Mouse (Mus musculus): ENCODE results near the gene Fam162a.

DNA sequence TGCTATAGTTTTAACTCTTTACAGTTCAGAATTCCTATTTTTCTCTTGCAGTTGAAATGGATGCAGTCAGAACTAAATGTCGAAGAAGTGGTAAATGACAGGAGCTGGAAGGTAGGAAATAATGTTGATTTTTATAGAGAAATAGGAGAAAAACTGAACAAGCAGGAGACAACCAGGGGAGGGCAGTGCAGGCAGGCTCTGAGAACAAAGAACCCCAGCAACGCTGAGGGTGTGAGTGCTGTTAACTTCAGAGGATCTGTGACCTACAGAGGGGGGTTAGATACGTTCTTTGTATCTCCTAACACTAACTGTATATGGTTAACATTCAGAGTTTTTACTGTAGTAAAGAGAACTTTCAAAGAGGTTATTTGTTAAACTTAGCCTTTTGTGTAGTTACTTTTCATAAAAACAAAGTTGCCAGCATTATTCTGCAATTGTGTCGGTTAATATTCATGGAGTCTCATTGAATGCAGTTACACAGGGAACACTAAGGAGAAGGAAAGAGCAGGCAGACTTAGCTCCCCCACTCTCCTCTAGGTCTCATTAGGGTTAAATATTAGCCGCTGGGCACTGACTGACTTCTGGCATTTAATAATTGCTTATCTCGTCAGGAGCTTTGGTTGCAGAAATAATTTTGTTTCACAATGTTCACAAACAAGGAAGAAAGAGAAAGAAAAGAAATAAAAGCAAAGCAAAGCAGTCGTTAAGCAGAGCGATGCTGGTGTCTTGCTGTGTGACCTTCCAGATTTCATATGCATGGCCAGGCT lies 18.6 kb upstream of the Fam162a start:
- TF ChIP-seq CTCF (IDR thresholded peaks at IDR 0.05; ENCODE audit: control insufficient read depth, insufficient read depth, low read length) (no peak), POLR2A (IDR thresholded peaks at IDR 0.05; ENCODE audit: borderline replicate concordance, control insufficient read depth, low read depth, low read length) (no peak)

Data from bone marrow, adult 2 months (tissue).